Mouse (Mus musculus): Measurements from ENCODE around the gene Tal1. TPM values are rescaled to one million over a fixed set of nuclear protein-coding genes. Genes with fewer than 3 reads are reported as not detected.
A peak's percentile ranks its signal among the peaks of the same experiment; 100 is the strongest.

Gene Tal1
- total RNA-seq, 4 experiments from 2014 or later, result 2.5 to 3.6 (median 2.9) TPM

- no peak for DNase-seq (ENCODE audit: low spot score)
Measured at GRCm38 (mm10) chr4:115071668-115072067, 15.4 kb downstream of the Tal1 start.

- DNase-seq (ENCODE audit: low spot score), result no peak
Measured at GRCm38 (mm10) chr4:115074789-115075188, 18.6 kb downstream of the Tal1 start.

DNA sequence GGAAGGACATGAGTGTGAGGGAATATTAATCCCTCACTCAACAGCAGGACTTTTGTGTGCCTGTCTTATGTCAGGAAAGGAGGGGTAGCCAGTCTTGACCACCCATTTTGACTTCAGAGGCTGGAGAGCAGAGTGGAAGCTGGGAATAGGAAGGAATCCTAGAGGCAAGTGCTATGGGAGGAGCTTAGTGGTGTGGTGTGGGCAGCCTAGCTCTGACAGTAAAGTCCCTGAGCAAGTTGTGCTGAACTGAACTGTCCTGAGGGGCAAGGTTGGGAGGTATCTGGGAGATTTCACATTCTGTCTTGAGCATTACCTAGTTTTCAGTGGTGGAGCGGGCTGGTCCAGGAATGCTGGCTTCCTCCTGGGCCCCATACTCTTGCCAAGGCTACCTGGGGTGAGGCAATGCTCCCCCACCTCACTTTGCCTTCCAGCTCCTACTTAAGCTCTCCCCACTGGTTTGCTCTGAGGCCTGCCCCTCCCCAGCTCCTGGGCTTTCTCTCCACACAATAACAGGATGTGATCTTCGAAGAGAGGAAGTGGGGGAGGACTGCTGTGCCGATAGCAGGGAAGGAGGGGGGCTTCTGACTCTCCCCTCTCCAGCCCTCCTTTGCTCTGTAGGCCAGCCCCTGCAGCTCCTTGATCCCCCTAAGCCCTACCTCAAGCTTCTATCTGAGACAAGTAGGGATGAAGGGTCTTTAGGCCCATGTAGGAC, 19.1 kb downstream of the Tal1 start:
- peak; percentile 52 for DNase-seq (ENCODE audit: low spot score)

GRCm38 (mm10) chr4:115078892-115079820, 22.9 kb downstream of the Tal1 start:
- no peak for DNase-seq (ENCODE audit: low spot score)

DNA sequence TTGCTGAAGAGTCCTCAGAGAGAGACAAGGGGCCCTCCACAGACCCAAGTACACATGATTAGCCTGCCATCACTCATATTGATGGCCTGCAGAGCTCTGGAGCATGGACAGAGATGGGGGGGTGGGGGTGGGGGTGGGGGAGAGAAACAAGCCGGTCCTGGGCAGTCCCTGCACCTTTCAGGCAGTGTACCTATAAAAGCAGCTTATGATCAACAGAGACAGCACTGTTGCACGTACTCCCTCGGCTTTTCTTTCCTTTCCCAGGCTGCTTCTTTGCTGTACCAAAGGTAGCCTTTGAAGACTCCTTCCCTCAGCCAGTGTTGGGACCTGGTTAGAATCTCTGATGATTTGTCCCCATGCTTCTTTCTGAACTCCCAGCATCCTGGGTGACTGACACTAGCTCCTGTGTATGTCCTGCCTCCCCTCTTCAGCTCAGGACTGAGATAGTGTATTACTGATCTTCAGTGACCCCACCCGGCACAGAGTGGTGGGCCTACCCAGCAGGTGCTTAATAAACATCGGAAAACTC, 23.7 kb downstream of the Tal1 start:
- no peak for DNase-seq (ENCODE audit: low spot score)

GRCm38 (mm10) chr4:115083031-115083430, 26.8 kb downstream of the Tal1 start:
- no peak for DNase-seq (ENCODE audit: low spot score)

- DNase-seq (ENCODE audit: low spot score), result peak; percentile 67
Measured at GRCm38 (mm10) chr4:115085522-115086095, 29.4 kb downstream of the Tal1 start.

GRCm38 (mm10) chr4:115086257-115086656, 30.0 kb downstream of the Tal1 start:
- no peak for DNase-seq (ENCODE audit: low spot score)

GRCm38 (mm10) chr4:115086763-115087415, 30.7 kb downstream of the Tal1 start:
- DNase-seq (ENCODE audit: low spot score), result no peak

- DNase-seq (ENCODE audit: low spot score), result no peak
Measured at GRCm38 (mm10) chr4:115088611-115089338, 32.5 kb downstream of the Tal1 start, which contains the start of gene Pdzk1ip1. TSS of gene Pdzk1ip1 (plus strand) at chr4:115088708.

DNA sequence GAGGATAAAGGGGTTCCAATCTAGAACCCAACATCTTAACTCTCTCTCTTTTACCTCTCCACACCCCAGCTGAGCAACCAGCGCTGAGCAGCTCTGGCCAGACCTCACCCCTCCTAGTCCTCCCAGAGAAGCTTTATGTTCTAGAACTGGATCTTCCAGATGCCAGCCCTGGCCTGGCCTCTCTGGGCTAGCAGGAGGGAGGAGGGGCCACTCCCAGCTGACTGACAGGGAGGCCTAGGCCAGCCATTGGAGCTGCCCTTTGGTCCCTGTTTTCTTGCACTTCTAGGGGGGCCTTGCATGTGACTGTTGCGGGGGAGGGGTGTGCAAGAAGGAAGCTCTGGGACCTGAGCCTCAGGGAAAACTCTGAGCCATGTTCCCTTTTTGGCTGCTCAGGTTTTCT, 34.4 kb downstream of the Tal1 start:
- DNase-seq (ENCODE audit: low spot score), result no peak

DNA sequence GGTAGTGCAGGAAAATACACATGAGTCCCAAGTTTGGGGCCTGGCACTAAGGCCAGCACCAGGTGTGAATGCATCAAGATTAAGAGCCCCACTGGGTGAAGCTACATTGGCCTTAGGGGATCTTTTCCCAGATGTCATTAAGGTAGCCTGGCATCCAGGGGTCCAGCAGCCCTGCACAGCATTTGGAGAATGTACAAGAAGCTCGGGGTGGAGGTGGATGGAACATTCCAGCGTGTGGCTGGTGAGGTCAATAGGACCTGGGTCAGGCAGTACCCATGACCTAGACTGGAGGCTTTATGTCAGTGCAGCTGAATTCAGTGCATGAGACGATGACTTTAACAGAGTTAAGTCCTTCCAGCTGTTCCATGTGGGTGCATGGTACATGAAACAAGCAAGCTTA, 35.6 kb downstream of the Tal1 start:
- no peak for DNase-seq (ENCODE audit: low spot score)

DNA sequence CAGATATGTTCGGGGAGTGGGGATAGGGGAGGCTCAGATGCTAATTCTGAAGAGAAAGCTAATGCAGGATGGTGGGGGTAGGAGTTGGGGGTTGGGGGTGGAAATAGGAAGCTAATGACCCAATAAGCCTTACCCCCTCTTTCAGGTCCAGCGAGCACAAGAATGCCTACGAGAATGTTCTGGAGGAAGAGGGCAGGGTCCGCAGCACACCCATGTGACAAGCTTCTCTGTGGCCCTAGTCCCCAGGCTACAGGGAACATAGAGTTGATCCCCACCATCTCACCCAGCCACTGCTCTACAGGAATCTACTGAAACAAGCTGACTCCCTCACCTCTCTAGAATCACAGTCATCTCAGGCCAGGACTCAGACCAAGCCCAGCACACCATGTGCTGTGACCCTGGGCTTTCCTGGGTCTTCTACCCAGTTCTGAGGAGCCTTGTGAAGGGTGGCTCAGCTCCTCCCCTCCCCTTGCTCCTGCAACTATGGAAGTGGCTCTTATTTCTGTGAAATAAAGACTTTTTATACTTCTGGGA, 37.2 kb downstream of the Tal1 start:
- DNase-seq (ENCODE audit: low spot score), result no peak

DNA sequence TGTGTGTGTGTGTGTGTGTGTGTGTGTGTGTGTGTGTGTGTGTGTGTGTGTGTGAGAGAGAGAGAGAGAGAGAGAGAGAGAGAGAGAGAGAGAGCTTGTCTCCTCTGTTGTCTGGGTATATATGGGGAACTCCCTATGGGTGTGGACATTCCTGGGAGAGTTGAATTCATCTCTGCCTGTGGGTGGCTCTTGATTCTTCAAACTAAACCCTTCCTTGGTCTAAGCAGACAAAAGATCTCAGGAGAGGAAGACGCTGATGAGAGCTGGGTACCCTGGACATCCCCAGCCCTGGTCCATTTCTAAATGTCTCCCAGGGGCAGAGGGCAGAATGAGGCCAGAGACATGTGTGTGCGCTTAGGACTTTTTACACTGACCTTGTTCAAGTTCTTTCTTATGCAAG, 37.8 kb downstream of the Tal1 start:
- no peak for DNase-seq (ENCODE audit: low spot score)

GRCm38 (mm10) chr4:115095671-115096434, 39.6 kb downstream of the Tal1 start:
- no peak for DNase-seq (ENCODE audit: low spot score)

- DNase-seq (ENCODE audit: low spot score), result no peak
Measured at GRCm38 (mm10) chr4:115096435-115097145, 40.4 kb downstream of the Tal1 start.

GRCm38 (mm10) chr4:115097146-115097496, 40.9 kb downstream of the Tal1 start:
- DNase-seq (ENCODE audit: low spot score), result no peak

- DNase-seq (ENCODE audit: low spot score), result peak; percentile 34
Measured at GRCm38 (mm10) chr4:115101682-115102081, 45.5 kb downstream of the Tal1 start.

- no peak for DNase-seq (ENCODE audit: low spot score)
Measured at GRCm38 (mm10) chr4:115103510-115103909, 47.3 kb downstream of the Tal1 start.
